In genomic region chr17:12669363-12669679, GRCm38 (mm10) we compare ENCODE assay signal across 13 mouse cellular contexts. TPM values are rescaled to one million over a fixed set of nuclear protein-coding genes. Genes with fewer than 3 reads are reported as not detected.
DNase-seq lines count a peak whose midpoint lies in the region; ATAC-seq lines count a peak whose summit lies in the region.
"Had no signal": no experiment of that assay in that cellular context is flagged by ENCODE, and none has a peak within 500 bp of the region (broad histone marks: within the 10 kb centered on the region; RNA-seq: fewer than 3 reads in every experiment).

No protein-coding gene starts in this region.

- no peak overlapping the region for H3K4me3 ChIP-seq in midbrain, embryonic 10.5 days
- H3K4me3 ChIP-seq in midbrain, embryonic 14.5 days (replicated peaks; ENCODE audit: low read depth, low read length) = no peak overlapping the region
- no peak overlapping the region for H3K4me3 ChIP-seq in intestine, embryonic 15.5 days (replicated peaks)
- H3K4me3 ChIP-seq in limb, embryonic 10.5 days = no peak overlapping the region
- H3K4me3 ChIP-seq in neural tube, embryonic 14.5 days (ENCODE audit: low read depth, low read length) = no peak overlapping the region
- H3K4me3 ChIP-seq: hindbrain, embryonic 15.5 days had no signal

- H3K36me3 ChIP-seq in midbrain, embryonic 10.5 days = no peaks in the 10 kb centered on the region
- no peaks in the 10 kb centered on the region for H3K36me3 ChIP-seq in midbrain, embryonic 14.5 days (ENCODE audit: control insufficient read depth, insufficient read depth, low read length)
- H3K36me3 ChIP-seq in intestine, embryonic 15.5 days = no peaks in the 10 kb centered on the region
- no peaks in the 10 kb centered on the region for H3K36me3 ChIP-seq in limb, embryonic 10.5 days
- no peaks in the 10 kb centered on the region for H3K36me3 ChIP-seq in neural tube, embryonic 14.5 days (ENCODE audit: control insufficient read depth, insufficient read depth, low read length)
- H3K36me3 ChIP-seq: hindbrain, embryonic 15.5 days had no signal

- DNase-seq in midbrain, embryonic 10.5 days (ENCODE audit: low spot score) = no peak
- DNase-seq in midbrain, embryonic 14.5 days = no peak
- DNase-seq in limb, embryonic 10.5 days (ENCODE audit: low spot score) = no peak
- DNase-seq in urinary bladder, postnatal 4 days (ENCODE audit: low spot score in 2 of 2) = no peak
- DNase-seq in left cerebral cortex, adult 8-10 months (ENCODE audit: low spot score in 2 of 2) = no peak
- DNase-seq: adrenal gland, postnatal 36 days; cerebellum, postnatal 36 days; lung, adult 2 months had no signal

- H3K4me1 ChIP-seq in midbrain, embryonic 10.5 days = peaks cover 18% of the 10 kb centered on the region
- no peaks in the 10 kb centered on the region for H3K4me1 ChIP-seq in midbrain, embryonic 14.5 days (ENCODE audit: control insufficient read depth, insufficient read depth, low read length)
- H3K4me1 ChIP-seq in intestine, embryonic 15.5 days (replicated peaks) = peaks cover 23% of the 10 kb centered on the region; the same call in 1 of the 2 replicates
- peaks cover 31% of the 10 kb centered on the region for H3K4me1 ChIP-seq in limb, embryonic 10.5 days
- peaks cover 3% of the 10 kb centered on the region; the same call in 1 of the 2 replicates for H3K4me1 ChIP-seq in neural tube, embryonic 14.5 days (ENCODE audit: control insufficient read depth, insufficient read depth, low read length)
- H3K4me1 ChIP-seq: hindbrain, embryonic 15.5 days had no signal

- no peak for ATAC-seq in midbrain, embryonic 14.5 days (ENCODE audit: low FRiP score, low TSS enrichment)
- ATAC-seq in intestine, embryonic 15.5 days = peak; percentile 37; the same call in 1 of the 2 replicates
- ATAC-seq in neural tube, embryonic 14.5 days (ENCODE audit: low read depth) = peak; percentile 36; the same call in 1 of the 2 replicates
- no peak for ATAC-seq in granulocyte monocyte progenitor cell, adult 5-6 weeks (replicated peaks; ENCODE audit: poor library complexity, severe bottlenecking)
- ATAC-seq: forebrain, embryonic 16.5 days had no signal

- no peak overlapping the region for H3K9ac ChIP-seq in midbrain, embryonic 14.5 days (replicated peaks; ENCODE audit: low read length)
- no peak overlapping the region for H3K9ac ChIP-seq in intestine, embryonic 15.5 days
- H3K9ac ChIP-seq in neural tube, embryonic 14.5 days (replicated peaks; ENCODE audit: low read depth, low read length) = no peak overlapping the region
- H3K9ac ChIP-seq: hindbrain, embryonic 15.5 days had no signal

- H3K27ac ChIP-seq in midbrain, embryonic 10.5 days (replicated peaks) = peak overlapping the region; percentile 50
- no peak overlapping the region for H3K27ac ChIP-seq in midbrain, embryonic 14.5 days (replicated peaks; ENCODE audit: low read depth, low read length)
- H3K27ac ChIP-seq in intestine, embryonic 15.5 days = peak overlapping the region; percentile 68; the same call in 1 of the 2 replicates
- H3K27ac ChIP-seq in limb, embryonic 10.5 days = peak overlapping the region; percentile 66
- H3K27ac ChIP-seq in neural tube, embryonic 14.5 days (ENCODE audit: low read depth, low read length) = no peak overlapping the region
- H3K27ac ChIP-seq: hindbrain, embryonic 15.5 days had no signal

- no peaks in the 10 kb centered on the region for H3K27me3 ChIP-seq in midbrain, embryonic 10.5 days (ENCODE audit: low read depth, poor library complexity, severe bottlenecking)
- no peaks in the 10 kb centered on the region for H3K27me3 ChIP-seq in midbrain, embryonic 14.5 days (ENCODE audit: control insufficient read depth, insufficient read depth, low read length)
- H3K27me3 ChIP-seq in intestine, embryonic 15.5 days (replicated peaks) = no peaks in the 10 kb centered on the region
- H3K27me3 ChIP-seq in limb, embryonic 10.5 days (ENCODE audit: low read depth, poor library complexity, severe bottlenecking) = no peaks in the 10 kb centered on the region
- no peaks in the 10 kb centered on the region for H3K27me3 ChIP-seq in neural tube, embryonic 14.5 days (ENCODE audit: control insufficient read depth, insufficient read depth, low read length)
- H3K27me3 ChIP-seq: hindbrain, embryonic 15.5 days had no signal

- no peak overlapping the region for H3K4me2 ChIP-seq in midbrain, embryonic 14.5 days (ENCODE audit: low read length)
- no peak overlapping the region for H3K4me2 ChIP-seq in intestine, embryonic 15.5 days (replicated peaks)
- no peak overlapping the region for H3K4me2 ChIP-seq in neural tube, embryonic 14.5 days (ENCODE audit: low read depth, low read length)
- H3K4me2 ChIP-seq: hindbrain, embryonic 15.5 days had no signal

- H3K9me3 ChIP-seq in midbrain, embryonic 10.5 days (replicated peaks) = no peaks in the 10 kb centered on the region
- no peaks in the 10 kb centered on the region for H3K9me3 ChIP-seq in midbrain, embryonic 14.5 days (ENCODE audit: control insufficient read depth, low read length)
- no peaks in the 10 kb centered on the region for H3K9me3 ChIP-seq in intestine, embryonic 15.5 days
- H3K9me3 ChIP-seq in limb, embryonic 10.5 days (replicated peaks) = no peaks in the 10 kb centered on the region
- no peaks in the 10 kb centered on the region for H3K9me3 ChIP-seq in neural tube, embryonic 14.5 days (ENCODE audit: control insufficient read depth, low read length)
- H3K9me3 ChIP-seq: hindbrain, embryonic 15.5 days had no signal

RNA-seq across cellular contexts. Expression of gene Slc22a1, which starts 6.3 kb away (rescaled TPM):
- polyA plus RNA-seq in midbrain, embryonic 10.5 days (2016; fragmentation: Nextera tagmentation; extraction: Ambion mirVana) = not detected in 2 replicates
- polyA plus RNA-seq in midbrain, embryonic 14.5 days (2014; fragmentation: Nextera tagmentation; extraction: Ambion mirVana) = not detected in 2 replicates
- 0.40 and 0.51 TPM in 2 replicates for polyA plus RNA-seq in intestine, embryonic 15.5 days (2015; fragmentation: Nextera tagmentation; extraction: Ambion mirVana)
- not detected in 2 replicates for polyA plus RNA-seq in limb, embryonic 10.5 days (2016; fragmentation: Nextera tagmentation; extraction: Ambion mirVana)
- not detected in 2 replicates for polyA plus RNA-seq in neural tube, embryonic 14.5 days (2014; fragmentation: Nextera tagmentation; extraction: Ambion mirVana)
- total RNA-seq in granulocyte monocyte progenitor cell, adult 5-6 weeks (2014; fragmentation: Nextera tagmentation) = not detected in 2 replicates
- total RNA-seq in granulocyte monocyte progenitor cell, adult 5-6 weeks (2017) = not detected in 2 replicates
- 1 to 10 TPM in 1 of 4 experiments, under 1 TPM in 2, not detected in 1; 0.97 to 2.4 (median 0.98) TPM for total RNA-seq in left cerebral cortex, adult 8-10 months (2022)
- polyA plus RNA-seq: forebrain, embryonic 16.5 days; hindbrain, embryonic 15.5 days had no signal

Comparison
In these comparisons a context has a peak if more than half of its experiments do, and no peak if none do; other contexts are left out.
1. H3K27ac ChIP-seq: peak in midbrain, embryonic 10.5 days (single experiment), intestine, embryonic 15.5 days (single experiment) and limb, embryonic 10.5 days (single experiment); none in midbrain, embryonic 14.5 days (single experiment) and neural tube, embryonic 14.5 days (single experiment).
2. ATAC-seq: peak in intestine, embryonic 15.5 days (single experiment) and neural tube, embryonic 14.5 days (single experiment); none in midbrain, embryonic 14.5 days (single experiment) and granulocyte monocyte progenitor cell, adult 5-6 weeks (single experiment).